Mouse (Mus musculus) liver, embryonic 14.5 days (tissue): Measurements from ENCODE around the gene Prkaca.

Experiments used
- CTCF ChIP-seq: IDR thresholded peaks from 2 replicates; pipeline ENCODE4 v1.5.1; 2016; ENCODE audit warnings: antibody characterized with exemption, low read depth, control low read depth
- EP300 ChIP-seq: IDR thresholded peaks from 2 replicates; pipeline ENCODE4 v1.6.1; 2016; ENCODE audit warnings: antibody characterized with exemption, low read depth

- TF ChIP-seq CTCF = no peak
- no peak for TF ChIP-seq EP300
Observed at GRCm38 (mm10) chr8:83935435-83935834, 37.4 kb upstream of the Prkaca start.
